Mouse (Mus musculus) c-Kit-positive CD71-positive TER-119-positive erythroid progenitor cells, embryonic 14.5 days (primary cell): ENCODE measurements around the gene Cdk2.

Source experiments
- DNase-seq: peaks from one replicate; pipeline ENCODE4 v3.0.0-alpha.2; 2013; ENCODE audit warnings: low spot score

Gene Cdk2

DNA sequence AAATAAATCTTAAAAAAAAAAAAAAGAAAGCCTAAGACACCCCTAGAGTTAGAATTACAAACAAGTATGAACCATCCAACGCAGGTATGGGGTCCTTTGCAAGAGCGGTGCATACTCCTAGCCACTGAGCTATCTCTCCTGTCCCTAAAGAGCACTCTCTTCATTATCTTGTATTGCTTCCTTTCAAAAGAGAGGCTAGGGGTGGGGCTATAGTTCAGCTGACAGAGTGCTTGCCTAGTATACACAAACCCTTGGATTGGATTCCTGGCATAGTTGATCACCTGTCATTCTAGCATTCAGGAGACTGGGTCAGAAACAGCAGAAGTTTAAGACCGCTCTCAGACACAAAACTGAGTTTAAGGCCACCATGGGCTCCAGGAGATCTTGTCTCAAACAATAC, 49.6 kb downstream of the Cdk2 start:
- no peak for DNase-seq

- DNase-seq: no peak
These were observed 51.0 kb downstream of the Cdk2 start for GRCm38 (mm10) chr10:128653866-128654265.
